Mouse (Mus musculus) lung, adult 2 months (tissue): ENCODE data around the gene Arpp21.

Source experiments
- CTCF ChIP-seq: fragments of 200-500 bp; IDR thresholded peaks from 2 replicates; pipeline ENCODE4 v1.5.1; 2011; ENCODE audit warnings: mild to moderate bottlenecking, low read length, control low read depth; ENCODE audit not compliant: insufficient read depth
- POLR2A ChIP-seq: fragments of 200-500 bp; IDR thresholded peaks from 2 replicates; pipeline ENCODE4 v1.6.1; 2011; ENCODE audit warnings: low read depth, mild to moderate bottlenecking, control low read depth, low read length, borderline replicate concordance; ENCODE audit errors: extremely low read depth

DNA sequence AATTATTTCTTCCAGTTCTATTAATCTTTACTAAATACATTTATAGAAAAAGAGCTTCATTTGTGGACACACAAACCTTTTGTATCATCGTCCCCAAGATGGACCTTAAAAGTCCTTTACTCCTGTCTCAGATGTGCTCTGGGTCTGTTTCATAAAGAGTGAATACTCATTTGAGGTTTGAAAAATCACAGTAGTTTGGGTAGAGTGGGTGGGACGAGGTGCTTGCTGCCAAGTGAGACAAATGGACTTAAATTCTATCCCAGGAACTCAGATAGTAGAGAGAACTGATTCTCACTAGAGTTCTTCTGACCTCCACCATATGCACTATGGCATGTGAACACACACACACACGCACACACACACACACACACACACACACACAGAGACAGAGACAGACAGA lies 16.1 kb upstream of the Arpp21 start:
- no peak for TF ChIP-seq POLR2A
- TF ChIP-seq CTCF = no peak
